Mouse (Mus musculus) midbrain, embryonic 12.5 days (tissue): ENCODE measurements around the gene Clta. TPM values are rescaled to one million over a fixed set of nuclear protein-coding genes. Genes with fewer than 3 reads are reported as not detected.

Source experiments
- ATAC-seq: fragments of 200-750 bp; cut with Nextera tagmentation; 2 replicates; pipeline ENCODE4 v1.8.0; 2017; ENCODE audit warnings: low read depth, moderate TSS enrichment, moderate library complexity; ENCODE audit not compliant: low FRiP score
- H3K27ac ChIP-seq: fragments of 300-500 bp; sonication (generic); replicated peaks from 2 replicates; pipeline ENCODE4 v1.5.1; 2016; ENCODE audit warnings: mild to moderate bottlenecking
- H3K27me3 ChIP-seq: fragments of 300-500 bp; sonication (generic); 2 replicates; pipeline ENCODE4 v1.6.1; 2016; ENCODE audit warnings: mild to moderate bottlenecking
- H3K36me3 ChIP-seq: fragments of 300-500 bp; sonication (generic); 2 replicates; pipeline ENCODE4 v1.6.1; 2016
- H3K4me1 ChIP-seq: fragments of 300-500 bp; sonication (generic); 2 replicates; pipeline ENCODE4 v1.6.1; 2016
- H3K4me2 ChIP-seq: fragments of 300-500 bp; sonication (generic); replicated peaks from 2 replicates; pipeline ENCODE4 v1.6.1; 2016; ENCODE audit warnings: mild to moderate bottlenecking, moderate library complexity
- H3K4me3 ChIP-seq: fragments of 300-500 bp; sonication (generic); 2 replicates; pipeline ENCODE4 v1.5.1; 2016; ENCODE audit warnings: mild to moderate bottlenecking
- H3K9ac ChIP-seq: fragments of 300-500 bp; sonication (generic); replicated peaks from 2 replicates; pipeline ENCODE4 v1.6.1; 2016; ENCODE audit warnings: mild to moderate bottlenecking, moderate library complexity
- H3K9me3 ChIP-seq: fragments of 300-500 bp; sonication (generic); 2 replicates; pipeline ENCODE4 v1.6.1; 2016; ENCODE audit warnings: mild to moderate bottlenecking
- WGBS: fragments of 180-500 bp; shearing (Covaris S2); methylation state at CpG from one replicate; pipeline ENCODE4 v1.1.7; 2016; 5-methylcytosine and 5-hydroxymethylcytosine counted together
- polyA plus RNA-seq: library from polyadenylated mRNA; unstranded; fragments of >200 nt; fragmentation: Nextera tagmentation; extraction: Ambion mirVana; gene quantifications from 2 replicates; pipeline ENCODE4 v1.2.1, GENCODE M21; 2016

Clta gene
- polyA plus RNA-seq, 1 experiment from 2014 or later: 233 TPM

DNA sequence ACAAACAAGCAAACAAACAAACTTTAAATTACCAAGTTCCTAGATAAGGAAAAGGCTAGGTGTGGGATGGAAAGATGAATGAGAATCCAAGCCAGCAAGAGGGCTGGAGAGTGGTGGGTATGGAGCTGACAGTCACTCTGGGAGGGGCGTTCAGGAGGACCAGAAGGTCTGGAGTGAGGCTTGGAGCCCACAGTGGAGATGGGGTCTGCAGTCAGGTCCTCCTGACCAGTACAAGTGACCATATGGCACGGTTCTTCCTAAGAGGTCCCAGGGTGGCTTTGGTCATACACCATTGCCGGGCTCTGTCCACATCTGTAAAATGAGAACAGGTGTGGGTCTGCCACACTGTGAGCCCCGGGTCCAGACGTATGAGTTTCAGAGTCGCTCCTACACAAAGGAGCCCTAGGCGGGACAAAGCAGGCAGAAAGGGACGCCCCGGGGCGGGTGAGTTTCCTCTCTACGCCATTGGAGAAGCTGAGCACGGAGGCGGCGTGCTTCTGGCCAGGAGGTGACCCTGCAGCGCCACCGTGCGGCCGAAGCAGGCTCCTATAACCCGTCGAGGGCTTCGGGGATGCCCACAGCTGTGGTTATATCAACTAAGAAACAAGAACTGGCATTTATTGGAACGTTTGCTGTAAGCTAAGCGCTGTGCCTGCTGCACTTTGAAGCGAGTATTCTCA lies 22.1 kb upstream of the Clta start:
- Histone ChIP-seq H3K4me3 (peak overlapping the region; percentile 34), H3K36me3 (no peaks in the 10 kb centered on the region), H3K27ac (no peak overlapping the region), H3K4me1 (peaks cover 10% of the 10 kb centered on the region), H3K9ac (peak overlapping the region; percentile 46), H3K9me3 (no peaks in the 10 kb centered on the region), H3K4me2 (peak overlapping the region; percentile 55), H3K27me3 (peaks cover 69% of the 10 kb centered on the region)
- ATAC-seq: peak; percentile 91
- WGBS: 4% methylated on average over 24 of the region's 24 CpGs

DNA sequence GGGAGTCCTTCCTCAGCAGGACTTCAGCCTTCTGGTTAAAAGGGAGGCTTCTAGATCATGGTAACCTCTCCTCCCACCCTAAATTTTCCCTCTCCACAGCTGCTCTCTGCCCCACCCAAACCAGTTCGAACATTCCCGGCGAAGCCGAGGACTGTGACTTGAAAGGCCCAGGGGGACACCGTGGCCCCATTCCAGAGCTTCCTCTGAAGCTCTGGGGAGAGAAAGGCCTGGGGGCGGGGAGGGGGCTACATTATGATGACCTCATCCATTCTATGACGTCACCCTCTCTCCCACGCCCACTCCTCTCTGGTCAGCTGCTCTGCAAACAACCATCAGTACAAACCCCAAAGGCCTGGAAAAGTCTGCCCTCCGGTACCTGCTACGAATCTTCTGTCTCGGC lies 21.1 kb upstream of the Clta start, which contains the start of gene Ccin:
Gene Ccin (plus strand): TSS at position 303 of the 400 bp plus-strand sequence.
- peaks cover 62% of the 10 kb centered on the region for H3K27me3 ChIP-seq
- H3K4me1 ChIP-seq: peaks cover 10% of the 10 kb centered on the region
- H3K27ac ChIP-seq: no peak within 1 kb of the TSS
- no peak for ATAC-seq
- WGBS: 78% methylated on average over 11 of the region's 11 CpGs
- no peaks in the 10 kb centered on the region for H3K9me3 ChIP-seq
- H3K9ac ChIP-seq: peak within 1 kb of the TSS; percentile 46
- H3K4me3 ChIP-seq: peak within 1 kb of the TSS; percentile 34
- H3K36me3 ChIP-seq: no peaks in the 10 kb centered on the region
- H3K4me2 ChIP-seq: peak within 1 kb of the TSS; percentile 55

DNA sequence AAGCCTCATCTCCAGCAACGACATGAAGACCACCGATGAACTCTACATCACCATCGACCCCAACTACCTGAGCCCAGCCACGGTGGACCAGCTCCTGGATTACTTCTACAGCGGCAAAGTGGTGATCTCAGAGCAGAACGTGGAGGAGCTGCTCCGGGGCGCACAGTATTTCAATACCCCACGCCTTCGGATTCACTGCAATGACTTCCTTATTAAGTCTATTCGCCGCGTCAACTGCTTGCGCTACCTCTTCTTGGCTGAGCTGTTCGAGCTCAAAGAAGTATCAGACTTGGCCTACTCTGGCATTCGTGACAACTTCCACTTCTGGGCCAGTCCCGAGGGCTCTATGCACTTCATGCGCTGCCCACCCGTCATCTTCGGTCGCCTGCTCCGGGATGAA lies 20.5 kb upstream of the Clta start:
- H3K4me2 ChIP-seq: no peak overlapping the region
- peaks cover 4% of the 10 kb centered on the region for H3K4me1 ChIP-seq
- no peaks in the 10 kb centered on the region for H3K36me3 ChIP-seq
- WGBS: 92% methylated on average over 22 of the region's 22 CpGs
- no peak overlapping the region for H3K9ac ChIP-seq
- H3K27ac ChIP-seq: no peak overlapping the region
- no peaks in the 10 kb centered on the region for H3K9me3 ChIP-seq
- peaks cover 58% of the 10 kb centered on the region for H3K27me3 ChIP-seq
- ATAC-seq: no peak
- H3K4me3 ChIP-seq: no peak overlapping the region

DNA sequence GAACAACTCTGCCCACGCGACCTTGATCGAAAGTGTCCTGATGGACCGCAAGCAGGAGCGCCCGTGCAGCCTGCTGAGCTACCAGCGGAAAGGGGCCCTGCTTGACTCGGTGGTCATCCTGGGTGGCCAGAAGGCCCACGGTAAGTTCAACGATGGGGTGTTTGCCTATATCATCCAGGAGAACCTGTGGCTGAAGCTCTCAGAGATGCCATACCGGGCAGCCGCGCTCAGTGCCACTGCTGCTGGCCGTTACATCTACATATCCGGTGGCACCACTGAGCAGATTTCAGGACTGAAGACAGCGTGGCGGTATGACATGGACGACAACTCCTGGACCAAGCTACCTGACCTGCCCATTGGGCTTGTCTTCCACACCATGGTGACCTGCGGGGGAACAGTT lies 19.9 kb upstream of the Clta start:
- no peaks in the 10 kb centered on the region for H3K4me1 ChIP-seq
- no peak overlapping the region for H3K4me2 ChIP-seq
- H3K27ac ChIP-seq: no peak overlapping the region
- no peaks in the 10 kb centered on the region for H3K36me3 ChIP-seq
- no peak for ATAC-seq
- H3K9me3 ChIP-seq: no peaks in the 10 kb centered on the region
- H3K9ac ChIP-seq: no peak overlapping the region
- no peak overlapping the region for H3K4me3 ChIP-seq
- peaks cover 57% of the 10 kb centered on the region for H3K27me3 ChIP-seq
- WGBS: 95% methylated on average over 19 of the region's 19 CpGs

DNA sequence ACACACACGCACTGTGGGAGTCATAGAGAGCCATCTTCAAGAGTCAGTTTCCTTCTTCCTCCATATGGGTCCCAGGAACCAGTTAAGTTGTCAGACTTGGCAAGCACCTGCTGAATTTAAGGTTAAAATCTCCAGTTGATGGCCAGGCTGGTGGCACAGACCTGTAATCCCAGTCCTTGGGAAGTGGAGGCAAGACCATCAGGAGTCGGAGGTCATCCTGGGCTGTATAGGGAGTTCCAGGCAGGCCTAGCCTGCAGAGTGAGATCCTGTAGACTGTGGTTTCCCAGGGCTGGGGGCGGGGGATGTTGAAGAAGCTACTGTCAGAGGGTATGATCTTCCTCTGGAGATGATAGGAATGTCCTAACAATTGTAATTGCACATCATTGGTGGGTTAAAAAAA lies 15.3 kb upstream of the Clta start:
- Histone ChIP-seq H3K4me1 (no peaks in the 10 kb centered on the region), H3K4me2 (no peak overlapping the region), H3K27ac (no peak overlapping the region), H3K27me3 (peaks cover 25% of the 10 kb centered on the region), H3K9me3 (no peaks in the 10 kb centered on the region), H3K9ac (no peak overlapping the region), H3K36me3 (no peaks in the 10 kb centered on the region), H3K4me3 (no peak overlapping the region)
- no peak for ATAC-seq
- 90% methylated on average over 3 of the region's 3 CpGs for WGBS

DNA sequence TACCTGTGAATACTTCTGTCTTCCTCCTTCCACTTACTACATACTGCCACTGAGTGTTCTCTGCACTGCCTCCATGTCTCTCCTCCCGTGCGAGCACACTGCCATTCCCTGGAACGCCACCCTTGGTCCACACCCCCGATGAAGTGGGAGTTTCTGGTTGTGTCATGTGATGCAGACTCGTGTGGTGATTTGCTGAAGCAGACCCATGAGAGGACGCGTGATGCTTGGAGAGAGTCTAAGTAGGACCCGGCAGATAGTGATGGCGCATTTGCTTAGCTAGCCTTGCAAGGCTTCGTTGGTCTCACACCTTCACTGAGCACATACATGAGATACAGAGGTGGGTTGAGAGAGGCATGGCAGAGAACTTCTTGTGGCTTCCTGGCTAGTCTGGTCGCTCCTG lies 11.2 kb upstream of the Clta start:
- 0 out of 2 replicates have a peak, but pooled peaks cover 6% of the 10 kb centered on the region for H3K27me3 ChIP-seq
- no peaks in the 10 kb centered on the region for H3K4me1 ChIP-seq
- H3K4me2 ChIP-seq: no peak overlapping the region
- WGBS: 91% methylated on average over 11 of the region's 11 CpGs
- ATAC-seq: no peak
- H3K36me3 ChIP-seq: no peaks in the 10 kb centered on the region
- H3K27ac ChIP-seq: no peak overlapping the region
- H3K4me3 ChIP-seq: no peak overlapping the region
- H3K9ac ChIP-seq: no peak overlapping the region
- H3K9me3 ChIP-seq: no peaks in the 10 kb centered on the region

DNA sequence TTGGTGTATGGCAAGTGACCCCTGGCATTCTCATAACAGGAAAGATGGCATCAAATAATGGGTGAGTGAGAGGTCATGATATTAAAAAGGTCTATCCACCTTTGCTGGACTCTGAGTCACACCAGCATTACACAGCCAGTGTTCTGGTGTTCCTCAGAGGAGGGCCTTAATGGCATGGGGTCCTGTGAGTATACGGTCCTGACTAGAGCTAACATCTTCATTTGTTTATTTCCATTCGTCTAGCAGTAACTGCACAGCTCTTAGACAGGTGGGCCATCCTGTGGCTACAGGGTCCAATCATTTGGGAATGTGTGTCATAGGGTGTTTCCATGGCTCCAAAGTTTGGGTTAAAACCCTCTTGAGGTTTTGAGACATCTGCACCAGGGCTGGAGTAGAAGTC lies 9.9 kb upstream of the Clta start:
- H3K36me3 ChIP-seq: no peaks in the 10 kb centered on the region
- H3K27ac ChIP-seq: no peak overlapping the region
- H3K27me3 ChIP-seq: 0 out of 2 replicates have a peak, but pooled peaks cover 6% of the 10 kb centered on the region
- H3K4me2 ChIP-seq: no peak overlapping the region
- no peak overlapping the region for H3K9ac ChIP-seq
- no peaks in the 10 kb centered on the region for H3K4me1 ChIP-seq
- H3K4me3 ChIP-seq: no peak overlapping the region
- peaks cover under 1% of the 10 kb centered on the region; the same call in 1 of the 2 replicates for H3K9me3 ChIP-seq
- ATAC-seq: no peak
- 82% methylated on average over 2 of the region's 2 CpGs for WGBS

DNA sequence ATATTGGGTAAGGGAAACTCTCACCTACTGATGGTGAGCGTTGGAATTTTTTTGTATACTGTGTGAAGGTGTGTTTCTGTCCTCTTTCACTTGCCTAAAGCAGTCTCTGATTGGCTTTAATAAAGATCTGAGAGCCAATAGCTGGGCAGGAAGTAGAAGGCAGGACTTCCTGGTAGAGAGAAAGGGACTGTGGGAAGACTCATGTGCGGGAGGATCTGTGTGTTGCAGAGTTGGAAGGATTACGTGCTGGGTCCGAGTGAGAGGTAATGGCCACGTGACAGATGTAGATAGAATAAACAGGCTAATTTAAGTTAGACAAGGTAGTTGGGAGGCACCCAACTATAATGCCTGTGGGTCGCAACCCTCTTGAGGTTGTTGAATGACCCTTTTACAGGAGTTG lies 630 bp upstream of the Clta start:
- H3K4me1 ChIP-seq: no peaks in the 10 kb centered on the region

DNA sequence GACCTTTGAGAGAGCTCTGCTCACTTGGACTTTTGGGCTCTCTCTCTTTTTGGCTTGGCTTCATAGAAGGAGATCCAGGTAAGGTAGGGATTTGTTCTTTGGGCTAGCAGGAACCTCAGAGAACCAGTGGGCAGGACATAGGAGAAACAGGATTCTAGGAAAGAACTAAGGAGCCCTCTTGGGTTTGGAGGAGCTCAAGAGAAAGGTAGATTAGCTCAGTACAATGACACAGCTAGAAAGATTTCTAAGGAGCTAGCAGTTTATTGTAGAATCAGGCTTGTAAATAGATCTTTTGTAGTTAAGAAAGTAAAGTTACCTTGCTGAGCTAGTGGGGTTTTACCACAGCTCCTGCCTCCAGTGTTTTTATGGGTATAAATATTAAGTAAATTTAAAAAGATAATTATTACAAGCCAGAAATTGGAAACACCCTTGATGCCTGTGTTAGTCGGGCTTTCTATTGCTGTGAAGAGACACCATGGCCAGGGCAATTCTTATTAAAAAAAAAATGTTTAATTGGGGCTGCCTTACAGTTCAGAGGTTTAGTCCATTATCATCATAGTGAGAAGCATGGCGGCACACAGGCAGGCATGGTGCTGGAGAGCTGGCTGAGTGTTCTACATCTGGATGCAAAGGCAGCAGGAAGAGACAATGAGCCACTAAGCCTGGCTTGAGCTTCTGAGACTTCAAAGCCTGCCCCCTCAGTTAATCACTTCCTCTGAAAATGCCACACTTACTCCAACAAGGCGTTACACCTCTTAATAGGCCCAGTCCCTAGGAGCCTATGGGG lies 564 bp downstream of the Clta start:
- Histone ChIP-seq H3K36me3 (no peaks in the 10 kb centered on the region), H3K4me1 (no peaks in the 10 kb centered on the region), H3K27ac (no peak overlapping the region), H3K9me3 (0 out of 2 replicates have a peak, but pooled peaks cover 2% of the 10 kb centered on the region), H3K4me2 (no peak overlapping the region), H3K9ac (no peak overlapping the region), H3K27me3 (no peaks in the 10 kb centered on the region; the same call in 1 of the 2 replicates), H3K4me3 (no peak overlapping the region)
- no peak for ATAC-seq
- WGBS: 70% methylated on average over 3 of the region's 3 CpGs

More for the DNA sequence above, 630 bp upstream of the Clta start:
- 84% methylated on average over 6 of the region's 6 CpGs for WGBS
- no peak overlapping the region for H3K27ac ChIP-seq
- H3K36me3 ChIP-seq: no peaks in the 10 kb centered on the region
- H3K9me3 ChIP-seq: peaks cover 6% of the 10 kb centered on the region; the same call in 1 of the 2 replicates
- H3K4me3 ChIP-seq: no peak overlapping the region
- H3K9ac ChIP-seq: no peak overlapping the region
- no peak overlapping the region for H3K4me2 ChIP-seq
- no peak for ATAC-seq
- H3K27me3 ChIP-seq: no peaks in the 10 kb centered on the region; the same call in 1 of the 2 replicates

DNA sequence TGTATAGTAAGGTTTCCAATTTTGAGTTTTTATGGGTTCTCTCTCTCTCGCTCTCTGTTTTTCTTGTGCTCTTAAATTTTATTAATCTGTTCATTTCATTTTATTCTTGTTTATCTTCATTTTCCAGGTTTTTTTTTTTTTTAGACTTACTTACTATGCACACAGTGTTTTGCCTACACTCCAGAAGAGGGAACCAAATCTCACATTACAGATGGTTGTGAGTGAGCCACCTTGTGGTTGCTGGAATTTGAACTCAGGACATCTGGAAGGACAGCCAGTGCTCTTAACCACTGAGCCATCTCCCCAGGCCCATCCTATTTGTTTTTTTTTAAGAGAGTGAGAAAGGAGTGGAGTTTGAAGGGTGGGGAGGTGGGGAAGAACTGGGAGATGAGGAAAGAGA lies 5.9 kb downstream of the Clta start:
- Histone ChIP-seq H3K4me2 (no peak overlapping the region), H3K27ac (no peak overlapping the region), H3K9me3 (0 out of 2 replicates have a peak, but pooled peaks cover 2% of the 10 kb centered on the region), H3K27me3 (0 out of 2 replicates have a peak, but pooled peaks cover 3% of the 10 kb centered on the region), H3K36me3 (no peaks in the 10 kb centered on the region), H3K9ac (no peak overlapping the region), H3K4me3 (no peak overlapping the region), H3K4me1 (peaks cover 19% of the 10 kb centered on the region)
- 96% methylated on average over 1 of the region's 1 CpGs for WGBS
- ATAC-seq: no peak

DNA sequence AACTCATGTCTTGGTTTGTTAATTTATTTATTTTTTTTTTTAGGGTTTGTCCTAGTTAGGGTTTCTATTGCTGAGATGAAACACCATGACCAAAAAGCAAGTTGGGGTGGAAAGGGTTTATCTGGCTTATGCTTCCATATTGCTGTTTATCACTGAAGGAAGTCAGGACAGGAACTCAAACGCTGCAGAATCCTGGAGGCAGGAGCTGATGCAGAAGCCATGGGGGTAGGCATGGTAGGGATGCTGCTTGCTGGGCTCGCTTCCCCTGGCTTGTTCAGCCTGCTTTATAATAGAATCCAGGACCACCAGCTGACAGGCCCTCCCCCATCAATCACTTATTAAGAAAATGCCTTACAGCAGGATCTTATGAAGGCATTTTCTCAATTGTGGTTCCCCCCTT lies 6.6 kb downstream of the Clta start:
- no peak for ATAC-seq
- Histone ChIP-seq H3K9ac (no peak overlapping the region), H3K27me3 (peaks cover 5% of the 10 kb centered on the region; the same call in 1 of the 2 replicates), H3K9me3 (0 out of 2 replicates have a peak, but pooled peaks cover 2% of the 10 kb centered on the region), H3K4me2 (no peak overlapping the region), H3K27ac (no peak overlapping the region), H3K36me3 (no peaks in the 10 kb centered on the region), H3K4me1 (peaks cover 19% of the 10 kb centered on the region), H3K4me3 (no peak overlapping the region)
- 40% methylated on average over 2 of the region's 2 CpGs for WGBS

DNA sequence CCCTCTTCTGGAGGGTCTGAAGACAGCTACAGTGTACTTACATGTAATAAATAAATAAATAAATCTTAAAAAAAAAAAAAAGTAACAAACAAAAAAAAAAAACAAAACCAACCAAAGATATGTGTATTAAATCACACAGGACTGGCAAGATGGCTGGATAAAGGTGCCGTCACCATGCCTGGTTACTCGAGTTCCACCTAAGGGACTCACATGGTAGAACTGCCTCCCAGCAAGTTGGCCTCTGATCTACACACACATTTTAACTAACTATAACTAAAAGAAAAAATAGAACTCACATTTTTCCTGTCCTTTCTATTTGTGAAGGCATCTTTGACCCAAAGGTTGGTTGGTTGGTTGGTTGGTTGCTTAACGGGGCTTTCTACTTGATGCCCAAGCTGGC lies 7.5 kb downstream of the Clta start:
- Histone ChIP-seq H3K27ac (peak overlapping the region; percentile 64; the same call in 1 of the 2 replicates), H3K36me3 (no peaks in the 10 kb centered on the region), H3K9me3 (0 out of 2 replicates have a peak, but pooled peaks cover 2% of the 10 kb centered on the region), H3K27me3 (peaks cover 14% of the 10 kb centered on the region), H3K4me2 (peak overlapping the region; percentile 95), H3K4me3 (peak overlapping the region; percentile 83), H3K9ac (peak overlapping the region; percentile 89), H3K4me1 (peaks cover 19% of the 10 kb centered on the region)
- ATAC-seq: no peak
- WGBS: 81% methylated on average over 3 of the region's 3 CpGs
